Mouse (Mus musculus): ENCODE data around the gene Ttbk1. TPM values are rescaled to one million over a fixed set of nuclear protein-coding genes. Genes with fewer than 3 reads are reported as not detected.

Gene Ttbk1
- polyA plus RNA-seq, 1 experiment from 2014 or later: 0.04 TPM

- H3K9me3 ChIP-seq: no peaks in the 10 kb centered on the region
- no peaks in the 10 kb centered on the region for H3K4me1 ChIP-seq
- ATAC-seq (ENCODE audit: borderline replicate concordance, extremely low read depth, low FRiP score, low TSS enrichment): no peak
- no peak overlapping the region for H3K9ac ChIP-seq
- peaks cover 31% of the 10 kb centered on the region for H3K36me3 ChIP-seq
- no peaks in the 10 kb centered on the region for H3K27me3 ChIP-seq
- WGBS: 42% methylated on average over 2 of the region's 2 CpGs
- H3K4me3 ChIP-seq: no peak overlapping the region
- no peak overlapping the region for H3K27ac ChIP-seq
- H3K4me2 ChIP-seq: no peak overlapping the region
Measured at GRCm38 (mm10) chr17:46393012-46393411, 94.5 kb downstream of the Ttbk1 start.

Other genes with a start within 250 kb of the Ttbk1 start
- gene Polr1c, start 239.6 kb downstream of the Ttbk1 start, polyA plus RNA-seq (2015; fragmentation: Nextera tagmentation; extraction: Ambion mirVana): 84.6 and 92.4 TPM in 2 replicates
- 102 and 118 TPM in 2 replicates for gene Yipf3, start 239.6 kb downstream of the Ttbk1 start, polyA plus RNA-seq (2015; fragmentation: Nextera tagmentation; extraction: Ambion mirVana)
- gene Lrrc73, start 234.1 kb downstream of the Ttbk1 start, polyA plus RNA-seq (2015; fragmentation: Nextera tagmentation; extraction: Ambion mirVana): 0.66 and 0.79 TPM in 2 replicates
- gene Tjap1, start 204.6 kb downstream of the Ttbk1 start, polyA plus RNA-seq (2015; fragmentation: Nextera tagmentation; extraction: Ambion mirVana): 36.2 and 37.5 TPM in 2 replicates
- gene Dlk2, start 190.3 kb downstream of the Ttbk1 start, polyA plus RNA-seq (2015; fragmentation: Nextera tagmentation; extraction: Ambion mirVana): 0.93 and 1.7 TPM in 2 replicates
- 3.9 and 5.3 TPM in 2 replicates for gene Abcc10, start 159.3 kb downstream of the Ttbk1 start, polyA plus RNA-seq (2015; fragmentation: Nextera tagmentation; extraction: Ambion mirVana)
- 8.9 and 9.8 TPM in 2 replicates for gene Zfp318, start 103.9 kb downstream of the Ttbk1 start, polyA plus RNA-seq (2015; fragmentation: Nextera tagmentation; extraction: Ambion mirVana)
- gene Crip3, start 58.7 kb downstream of the Ttbk1 start, polyA plus RNA-seq (2015; fragmentation: Nextera tagmentation; extraction: Ambion mirVana): 1.7 and 7.8 TPM in 2 replicates
- 0.29 TPM in 1 of 2 replicates, not detected in the other for gene Slc22a7, start 49.2 kb downstream of the Ttbk1 start, polyA plus RNA-seq (2015; fragmentation: Nextera tagmentation; extraction: Ambion mirVana)
- 43.0 and 51.3 TPM in 2 replicates for gene Dnph1, start 9.0 kb upstream of the Ttbk1 start, polyA plus RNA-seq (2015; fragmentation: Nextera tagmentation; extraction: Ambion mirVana)
- 2.9 and 3.4 TPM in 2 replicates for gene Cul9, start 58.7 kb upstream of the Ttbk1 start, polyA plus RNA-seq (2015; fragmentation: Nextera tagmentation; extraction: Ambion mirVana)
- 10.4 and 10.7 TPM in 2 replicates for gene Srf, start 68.5 kb upstream of the Ttbk1 start, polyA plus RNA-seq (2015; fragmentation: Nextera tagmentation; extraction: Ambion mirVana)
- 134 and 142 TPM in 2 replicates for gene Ptk7, start 141.8 kb upstream of the Ttbk1 start, polyA plus RNA-seq (2015; fragmentation: Nextera tagmentation; extraction: Ambion mirVana)
- gene Klc4, start 158.3 kb upstream of the Ttbk1 start, polyA plus RNA-seq (2015; fragmentation: Nextera tagmentation; extraction: Ambion mirVana): 24.9 and 25.8 TPM in 2 replicates
- 106 TPM in 2 replicates for gene Mrpl2, start 158.6 kb upstream of the Ttbk1 start, polyA plus RNA-seq (2015; fragmentation: Nextera tagmentation; extraction: Ambion mirVana)
- gene Cul7, start 162.7 kb upstream of the Ttbk1 start, polyA plus RNA-seq (2015; fragmentation: Nextera tagmentation; extraction: Ambion mirVana): 48.2 and 49.5 TPM in 2 replicates
- 55.1 and 56.2 TPM in 2 replicates for gene Rrp36, start 186.7 kb upstream of the Ttbk1 start, polyA plus RNA-seq (2015; fragmentation: Nextera tagmentation; extraction: Ambion mirVana)
- gene Mea1, start 191.1 kb upstream of the Ttbk1 start, polyA plus RNA-seq (2015; fragmentation: Nextera tagmentation; extraction: Ambion mirVana): 128 and 134 TPM in 2 replicates
- gene Klhdc3, start 193.2 kb upstream of the Ttbk1 start, polyA plus RNA-seq (2015; fragmentation: Nextera tagmentation; extraction: Ambion mirVana): 117 and 122 TPM in 2 replicates
- 96.0 and 102 TPM in 2 replicates for gene Ppp2r5d, start 217.4 kb upstream of the Ttbk1 start, polyA plus RNA-seq (2015; fragmentation: Nextera tagmentation; extraction: Ambion mirVana)
- 27.7 and 28.6 TPM in 2 replicates for gene Pex6, start 223.8 kb upstream of the Ttbk1 start, polyA plus RNA-seq (2015; fragmentation: Nextera tagmentation; extraction: Ambion mirVana)
- gene Gnmt, start 241.5 kb upstream of the Ttbk1 start, polyA plus RNA-seq (2015; fragmentation: Nextera tagmentation; extraction: Ambion mirVana): 1.3 and 1.8 TPM in 2 replicates